Mouse (Mus musculus): ENCODE measurements around the gene Wdr62.
"Not testable (repeated sequence)": the region's sequence is repeated elsewhere in the genome, so short reads cannot be mapped to it uniquely, and the experiment has no call there.

The Wdr62 gene

GRCm38 (mm10) chr7:30206364-30206763 is 73.9 kb downstream of the Wdr62 start:
- DNase-seq (ENCODE audit: low read depth, low spot score) = not testable (repeated sequence)

GRCm38 (mm10) chr7:30205383-30205782 is 74.8 kb downstream of the Wdr62 start:
- DNase-seq (ENCODE audit: low read depth, low spot score) = peak; percentile 72

- peak; percentile 63 for DNase-seq (ENCODE audit: low read depth, low spot score)
Observed at GRCm38 (mm10) chr7:30204380-30204779, 75.8 kb downstream of the Wdr62 start.

- DNase-seq (ENCODE audit: low read depth, low spot score) = no peak
Observed at GRCm38 (mm10) chr7:30202895-30203690, 77.1 kb downstream of the Wdr62 start.

- not testable (repeated sequence) for DNase-seq (ENCODE audit: low read depth, low spot score)
Observed at GRCm38 (mm10) chr7:30200661-30201060, 79.6 kb downstream of the Wdr62 start.

GRCm38 (mm10) chr7:30200200-30200599 is 80.0 kb downstream of the Wdr62 start:
- no peak for DNase-seq (ENCODE audit: low read depth, low spot score)

- peak; percentile 85 for DNase-seq (ENCODE audit: low read depth, low spot score)
Observed at GRCm38 (mm10) chr7:30199498-30200139, 80.6 kb downstream of the Wdr62 start.

GRCm38 (mm10) chr7:30198481-30198971 is 81.7 kb downstream of the Wdr62 start, which contains the start of gene Capns1:
TSS of gene Capns1 (minus strand) at chr7:30198811.
- peak; percentile 97 for DNase-seq (ENCODE audit: low read depth, low spot score)

- DNase-seq (ENCODE audit: low read depth, low spot score) = peak; percentile 99
Observed at GRCm38 (mm10) chr7:30197592-30198129, 82.6 kb downstream of the Wdr62 start.

- DNase-seq (ENCODE audit: low read depth, low spot score) = peak; percentile 94
Observed at GRCm38 (mm10) chr7:30196171-30196570, 84.0 kb downstream of the Wdr62 start.

GRCm38 (mm10) chr7:30195461-30195860 is 84.8 kb downstream of the Wdr62 start:
- DNase-seq (ENCODE audit: low read depth, low spot score) = no peak

GRCm38 (mm10) chr7:30194884-30195283 is 85.3 kb downstream of the Wdr62 start:
- DNase-seq (ENCODE audit: low read depth, low spot score) = peak; percentile 96

GRCm38 (mm10) chr7:30194101-30194831 is 86.0 kb downstream of the Wdr62 start:
- DNase-seq (ENCODE audit: low read depth, low spot score) = no peak

GRCm38 (mm10) chr7:30193581-30194100 is 86.6 kb downstream of the Wdr62 start:
- peak; percentile 93 for DNase-seq (ENCODE audit: low read depth, low spot score)

- peak; percentile 100 for DNase-seq (ENCODE audit: low read depth, low spot score)
Observed at GRCm38 (mm10) chr7:30193013-30193412, 87.2 kb downstream of the Wdr62 start.

GRCm38 (mm10) chr7:30192088-30192487 is 88.1 kb downstream of the Wdr62 start:
- no peak for DNase-seq (ENCODE audit: low read depth, low spot score)

Data from R1 (cell line).